Mouse (Mus musculus) central nervous system, embryonic 18 days (tissue): Measurements from ENCODE around the gene Grm6. TPM values are rescaled to one million over a fixed set of nuclear protein-coding genes. Genes with fewer than 3 reads are reported as not detected.

ENCODE experiments used
- polyA plus RNA-seq: library from polyadenylated mRNA; depleted of rRNA; stranded (reverse); fragments of >200 nt; gene quantifications from 2 replicates; pipeline ENCODE4 v1.2.3, GENCODE M21; 2012; rRNA removed

The Grm6 gene
- 0.03 and 0.05 TPM in 2 replicates for polyA plus RNA-seq

GRCm38 (mm10) chr11:50850177-50850735 is at the start of gene Grm6:
TSS of gene Grm6 (plus strand) at chr11:50850685.

GRCm38 (mm10) chr11:50827010-50827953 is 23.2 kb upstream of the Grm6 start, which contains the start of gene Zfp354c:
TSS of gene Zfp354c (minus strand) at chr11:50827724.

GRCm38 (mm10) chr11:50841023-50841735 is 9.3 kb upstream of the Grm6 start, which contains the start of gene Zfp879:
TSS of gene Zfp879 (minus strand) at chr11:50841552.

GRCm38 (mm10) chr11:50887390-50888128 is 37.1 kb downstream of the Grm6 start, which contains the start of gene Zfp454:
TSS of gene Zfp454 (minus strand) at chr11:50887651.

Other genes with a start within 250 kb of the Grm6 start
- gene Adamts2, start 248.6 kb upstream of the Grm6 start, polyA plus RNA-seq: 10.6 and 10.8 TPM in 2 replicates
- gene Zfp354c, start 23.0 kb upstream of the Grm6 start, polyA plus RNA-seq: 35.9 and 38.0 TPM in 2 replicates
- 2.6 and 2.7 TPM in 2 replicates for gene Zfp879, start 9.1 kb upstream of the Grm6 start, polyA plus RNA-seq
- 8.7 and 9.3 TPM in 2 replicates for gene Zfp454, start 37.0 kb downstream of the Grm6 start, polyA plus RNA-seq
- 25.9 and 26.2 TPM in 2 replicates for gene Zfp2, start 65.5 kb downstream of the Grm6 start, polyA plus RNA-seq
- 3.4 and 3.8 TPM in 2 replicates for gene Zfp354b, start 80.9 kb downstream of the Grm6 start, polyA plus RNA-seq
- gene 4933414I15Rik, start 93.1 kb downstream of the Grm6 start, polyA plus RNA-seq: not detected in 2 replicates
- gene Prop1, start 103.1 kb downstream of the Grm6 start, polyA plus RNA-seq: not detected in 2 replicates
- not detected in 2 replicates for gene Olfr1378, start 115.8 kb downstream of the Grm6 start, polyA plus RNA-seq
- gene Olfr1377, start 131.3 kb downstream of the Grm6 start, polyA plus RNA-seq: not detected in 2 replicates
- not detected in 2 replicates for gene Olfr51, start 152.9 kb downstream of the Grm6 start, polyA plus RNA-seq
- gene Olfr54, start 163.6 kb downstream of the Grm6 start, polyA plus RNA-seq: not detected in 2 replicates
- gene Olfr1375, start 197.4 kb downstream of the Grm6 start, polyA plus RNA-seq: not detected in 2 replicates
- gene Zfp354a, start 208.6 kb downstream of the Grm6 start, polyA plus RNA-seq: 12.3 and 16.9 TPM in 2 replicates